Mouse (Mus musculus) small intestine, adult 2 months (tissue): ENCODE results near the gene Tmem74b.

Experiments used
- CTCF ChIP-seq: fragments of 200-500 bp; IDR thresholded peaks from 2 replicates; pipeline ENCODE4 v1.5.1; 2012; ENCODE audit warnings: low read depth, mild to moderate bottlenecking, control low read depth, inconsistent platforms, low read length, moderate library complexity, mixed read lengths; ENCODE audit not compliant: insufficient replicate concordance, insufficient read length; ENCODE audit errors: extremely low read depth
- POLR2A ChIP-seq: fragments of 200-500 bp; IDR thresholded peaks from 2 replicates; pipeline ENCODE4 v1.6.1; 2012; ENCODE audit warnings: low read depth, mild to moderate bottlenecking, control low read depth, inconsistent platforms, low read length, moderate library complexity

DNA sequence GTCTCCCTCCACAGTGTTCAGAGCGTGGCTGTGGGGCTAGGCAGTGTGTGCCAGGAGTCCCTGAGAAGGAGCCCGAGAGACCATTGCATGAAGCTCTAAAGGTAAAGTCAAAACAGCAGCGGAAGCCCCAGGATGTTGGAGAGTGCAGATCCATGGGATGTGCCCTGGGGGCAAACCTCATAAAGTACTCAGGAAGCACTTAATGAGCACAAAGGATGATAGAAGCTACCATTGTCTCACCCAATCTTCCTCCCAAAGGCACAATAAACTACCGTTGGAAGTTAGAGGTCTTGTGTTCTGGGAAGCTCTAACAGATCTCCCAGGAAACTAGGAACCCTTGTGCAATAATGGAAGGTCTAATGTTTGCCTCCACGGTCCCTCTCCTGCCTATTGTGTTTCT, 55.6 kb downstream of the Tmem74b start:
- TF ChIP-seq POLR2A (no peak), CTCF (no peak)
